Mouse (Mus musculus): ENCODE measurements around the gene Scg2. TPM values are rescaled to one million over a fixed set of nuclear protein-coding genes. Genes with fewer than 3 reads are reported as not detected.

Gene Scg2
- 0.22 TPM in 1 of 2 replicates, not detected in the other for polyA plus RNA-seq (2014; fragmentation: Nextera tagmentation; extraction: Ambion mirVana)

- Histone ChIP-seq H3K4me3 (ENCODE audit: low read length) (no peak within 1 kb of the TSS), H3K9me3 (ENCODE audit: control insufficient read depth, low read length) (no peaks in the 10 kb centered on the region), H3K9ac (ENCODE audit: low read depth, low read length) (no peak within 1 kb of the TSS), H3K4me2 (replicated peaks; ENCODE audit: low read depth, low read length) (0 out of 2 replicates have a peak within 1 kb of the TSS, but pooled peaks have one; percentile 8), H3K27me3 (ENCODE audit: control insufficient read depth, insufficient read depth, low read length) (no peaks in the 10 kb centered on the region), H3K36me3 (ENCODE audit: control insufficient read depth, insufficient read depth, low read length) (no peaks in the 10 kb centered on the region), H3K4me1 (ENCODE audit: control insufficient read depth, insufficient read depth, low read length) (no peaks in the 10 kb centered on the region), H3K27ac (ENCODE audit: low read depth, low read length) (no peak within 1 kb of the TSS)
- peak; percentile 99 for ATAC-seq (ENCODE audit: low FRiP score, low TSS enrichment)
- 14% methylated on average over 22 of the region's 22 CpGs for WGBS
Measured at GRCm38 (mm10) chr1:79439609-79440308, at the start of gene Scg2. Scg2 (minus strand) TSS chr1:79440120.

GRCm38 (mm10) chr1:79485546-79485945, 45.6 kb upstream of the Scg2 start:
- Histone ChIP-seq H3K27me3 (ENCODE audit: control insufficient read depth, insufficient read depth, low read length) (no peaks in the 10 kb centered on the region), H3K4me3 (ENCODE audit: low read length) (no peak overlapping the region), H3K27ac (ENCODE audit: low read depth, low read length) (no peak overlapping the region), H3K4me1 (ENCODE audit: control insufficient read depth, insufficient read depth, low read length) (no peaks in the 10 kb centered on the region), H3K36me3 (ENCODE audit: control insufficient read depth, insufficient read depth, low read length) (no peaks in the 10 kb centered on the region), H3K9ac (ENCODE audit: low read depth, low read length) (no peak overlapping the region), H3K9me3 (ENCODE audit: control insufficient read depth, low read length) (no peaks in the 10 kb centered on the region), H3K4me2 (replicated peaks; ENCODE audit: low read depth, low read length) (no peak overlapping the region)
- ATAC-seq (ENCODE audit: low FRiP score, low TSS enrichment) = no peak
- WGBS = 96% methylated on average over 6 of the region's 6 CpGs

- H3K27me3 ChIP-seq (ENCODE audit: control insufficient read depth, insufficient read depth, low read length) = no peaks in the 10 kb centered on the region
Measured at GRCm38 (mm10) chr1:79470856-79471255, 30.9 kb upstream of the Scg2 start.

GRCm38 (mm10) chr1:79469871-79470270, 30.0 kb upstream of the Scg2 start:
- H3K36me3 ChIP-seq (ENCODE audit: control insufficient read depth, insufficient read depth, low read length) = no peaks in the 10 kb centered on the region
- H3K4me1 ChIP-seq (ENCODE audit: control insufficient read depth, insufficient read depth, low read length) = no peaks in the 10 kb centered on the region
- no peak overlapping the region for H3K9ac ChIP-seq (ENCODE audit: low read depth, low read length)
- WGBS = 90% methylated on average over 5 of the region's 5 CpGs
- H3K9me3 ChIP-seq (ENCODE audit: control insufficient read depth, low read length) = no peaks in the 10 kb centered on the region
- no peaks in the 10 kb centered on the region for H3K27me3 ChIP-seq (ENCODE audit: control insufficient read depth, insufficient read depth, low read length)
- H3K27ac ChIP-seq (ENCODE audit: low read depth, low read length) = no peak overlapping the region
- H3K4me2 ChIP-seq (replicated peaks; ENCODE audit: low read depth, low read length) = no peak overlapping the region
- H3K4me3 ChIP-seq (ENCODE audit: low read length) = no peak overlapping the region
- no peak for ATAC-seq (ENCODE audit: low FRiP score, low TSS enrichment)

More at GRCm38 (mm10) chr1:79470856-79471255, 30.9 kb upstream of the Scg2 start:
- Histone ChIP-seq H3K4me1 (ENCODE audit: control insufficient read depth, insufficient read depth, low read length) (no peaks in the 10 kb centered on the region), H3K9me3 (ENCODE audit: control insufficient read depth, low read length) (no peaks in the 10 kb centered on the region), H3K9ac (ENCODE audit: low read depth, low read length) (no peak overlapping the region), H3K27ac (ENCODE audit: low read depth, low read length) (no peak overlapping the region), H3K4me3 (ENCODE audit: low read length) (no peak overlapping the region), H3K36me3 (ENCODE audit: control insufficient read depth, insufficient read depth, low read length) (no peaks in the 10 kb centered on the region), H3K4me2 (replicated peaks; ENCODE audit: low read depth, low read length) (no peak overlapping the region)
- ATAC-seq (ENCODE audit: low FRiP score, low TSS enrichment) = no peak
- WGBS = 88% methylated on average over 2 of the region's 2 CpGs

- WGBS = 44% methylated on average over 3 of the region's 3 CpGs
- H3K27ac ChIP-seq (ENCODE audit: low read depth, low read length) = no peak overlapping the region
- H3K36me3 ChIP-seq (ENCODE audit: control insufficient read depth, insufficient read depth, low read length) = no peaks in the 10 kb centered on the region
- no peak overlapping the region for H3K4me2 ChIP-seq (replicated peaks; ENCODE audit: low read depth, low read length)
- no peaks in the 10 kb centered on the region for H3K27me3 ChIP-seq (ENCODE audit: control insufficient read depth, insufficient read depth, low read length)
- no peaks in the 10 kb centered on the region for H3K4me1 ChIP-seq (ENCODE audit: control insufficient read depth, insufficient read depth, low read length)
- ATAC-seq (ENCODE audit: low FRiP score, low TSS enrichment) = no peak
- no peaks in the 10 kb centered on the region for H3K9me3 ChIP-seq (ENCODE audit: control insufficient read depth, low read length)
- no peak overlapping the region for H3K9ac ChIP-seq (ENCODE audit: low read depth, low read length)
- no peak overlapping the region for H3K4me3 ChIP-seq (ENCODE audit: low read length)
Measured at GRCm38 (mm10) chr1:79466585-79466984, 26.7 kb upstream of the Scg2 start.

- H3K9ac ChIP-seq (ENCODE audit: low read depth, low read length) = no peak overlapping the region
- H3K4me3 ChIP-seq (ENCODE audit: low read length) = no peak overlapping the region
- H3K4me2 ChIP-seq (replicated peaks; ENCODE audit: low read depth, low read length) = no peak overlapping the region
- WGBS = 24% methylated on average over 5 of the region's 5 CpGs
- H3K27ac ChIP-seq (ENCODE audit: low read depth, low read length) = no peak overlapping the region
- no peaks in the 10 kb centered on the region for H3K9me3 ChIP-seq (ENCODE audit: control insufficient read depth, low read length)
- no peaks in the 10 kb centered on the region for H3K4me1 ChIP-seq (ENCODE audit: control insufficient read depth, insufficient read depth, low read length)
- ATAC-seq (ENCODE audit: low FRiP score, low TSS enrichment) = no peak
- H3K27me3 ChIP-seq (ENCODE audit: control insufficient read depth, insufficient read depth, low read length) = no peaks in the 10 kb centered on the region
- H3K36me3 ChIP-seq (ENCODE audit: control insufficient read depth, insufficient read depth, low read length) = no peaks in the 10 kb centered on the region
Measured at GRCm38 (mm10) chr1:79458558-79458957, 18.6 kb upstream of the Scg2 start.

GRCm38 (mm10) chr1:79454164-79454563, 14.2 kb upstream of the Scg2 start:
- H3K9me3 ChIP-seq (ENCODE audit: control insufficient read depth, low read length) = no peaks in the 10 kb centered on the region
- 40% methylated on average over 4 of the region's 4 CpGs for WGBS
- no peak for ATAC-seq (ENCODE audit: low FRiP score, low TSS enrichment)

GRCm38 (mm10) chr1:79452339-79452738, 12.4 kb upstream of the Scg2 start:
- H3K9me3 ChIP-seq (ENCODE audit: control insufficient read depth, low read length) = no peaks in the 10 kb centered on the region
- H3K36me3 ChIP-seq (ENCODE audit: control insufficient read depth, insufficient read depth, low read length) = no peaks in the 10 kb centered on the region
- WGBS = 89% methylated on average over 1 of the region's 1 CpGs
- no peak overlapping the region for H3K4me3 ChIP-seq (ENCODE audit: low read length)
- ATAC-seq (ENCODE audit: low FRiP score, low TSS enrichment) = no peak
- H3K27me3 ChIP-seq (ENCODE audit: control insufficient read depth, insufficient read depth, low read length) = no peaks in the 10 kb centered on the region; the same call in 1 of the 2 replicates
- H3K9ac ChIP-seq (ENCODE audit: low read depth, low read length) = no peak overlapping the region
- no peaks in the 10 kb centered on the region for H3K4me1 ChIP-seq (ENCODE audit: control insufficient read depth, insufficient read depth, low read length)
- H3K4me2 ChIP-seq (replicated peaks; ENCODE audit: low read depth, low read length) = no peak overlapping the region
- no peak overlapping the region for H3K27ac ChIP-seq (ENCODE audit: low read depth, low read length)

More at GRCm38 (mm10) chr1:79454164-79454563, 14.2 kb upstream of the Scg2 start:
- Histone ChIP-seq H3K4me3 (ENCODE audit: low read length) (no peak overlapping the region), H3K27me3 (ENCODE audit: control insufficient read depth, insufficient read depth, low read length) (no peaks in the 10 kb centered on the region; the same call in 1 of the 2 replicates), H3K4me1 (ENCODE audit: control insufficient read depth, insufficient read depth, low read length) (no peaks in the 10 kb centered on the region), H3K27ac (ENCODE audit: low read depth, low read length) (no peak overlapping the region), H3K4me2 (replicated peaks; ENCODE audit: low read depth, low read length) (no peak overlapping the region), H3K9ac (ENCODE audit: low read depth, low read length) (no peak overlapping the region), H3K36me3 (ENCODE audit: control insufficient read depth, insufficient read depth, low read length) (no peaks in the 10 kb centered on the region)

- no peaks in the 10 kb centered on the region; the same call in 1 of the 2 replicates for H3K27me3 ChIP-seq (ENCODE audit: control insufficient read depth, insufficient read depth, low read length)
- no peak overlapping the region for H3K9ac ChIP-seq (ENCODE audit: low read depth, low read length)
- WGBS = 21% methylated on average over 20 of the region's 20 CpGs
- no peaks in the 10 kb centered on the region for H3K36me3 ChIP-seq (ENCODE audit: control insufficient read depth, insufficient read depth, low read length)
- no peak overlapping the region; the same call in 1 of the 2 replicates for H3K4me3 ChIP-seq (ENCODE audit: low read length)
- ATAC-seq (ENCODE audit: low FRiP score, low TSS enrichment) = no peak
- no peaks in the 10 kb centered on the region for H3K9me3 ChIP-seq (ENCODE audit: control insufficient read depth, low read length)
- no peak overlapping the region for H3K27ac ChIP-seq (ENCODE audit: low read depth, low read length)
- no peaks in the 10 kb centered on the region for H3K4me1 ChIP-seq (ENCODE audit: control insufficient read depth, insufficient read depth, low read length)
- peak overlapping the region; percentile 34 for H3K4me2 ChIP-seq (replicated peaks; ENCODE audit: low read depth, low read length)
Measured at GRCm38 (mm10) chr1:79450343-79451021, 10.6 kb upstream of the Scg2 start.

Measured in kidney, embryonic 14.5 days (tissue).